Mouse (Mus musculus) kidney, adult 2 months (tissue): ENCODE measurements around the gene Stard3. TPM values are rescaled to one million over a fixed set of nuclear protein-coding genes. Genes with fewer than 3 reads are reported as not detected.

ENCODE experiments used
- DNase-seq: peaks from one replicate; pipeline ENCODE4 v3.0.0; 2021
- H3K27ac ChIP-seq: fragments of 200-500 bp; 2 replicates; pipeline ENCODE4 v1.5.1; 2012; ENCODE audit warnings: low read depth, low read length, control low read depth, inconsistent platforms; ENCODE audit not compliant: insufficient read depth
- H3K27me3 ChIP-seq: fragments of 200-500 bp; replicated peaks from 2 replicates; pipeline ENCODE4 v1.6.1; 2012; ENCODE audit warnings: mild to moderate bottlenecking, moderate library complexity, low read length, inconsistent platforms; ENCODE audit not compliant: control insufficient read depth, insufficient read depth
- H3K36me3 ChIP-seq: fragments of 200-500 bp; 2 replicates; pipeline ENCODE4 v1.6.1; 2012; ENCODE audit warnings: mild to moderate bottlenecking, moderate library complexity, low read length, inconsistent platforms; ENCODE audit not compliant: control insufficient read depth, insufficient read depth
- H3K4me1 ChIP-seq: fragments of 200-500 bp; 2 replicates; pipeline ENCODE4 v1.6.1; 2011; ENCODE audit warnings: low read length; ENCODE audit not compliant: control insufficient read depth, insufficient read depth
- H3K4me3 ChIP-seq: fragments of 200-500 bp; 2 replicates; pipeline ENCODE4 v1.5.1; 2011; ENCODE audit warnings: mild to moderate bottlenecking, low read depth, low read length, control low read depth; ENCODE audit not compliant: insufficient read depth
- CTCF ChIP-seq: fragments of 200-500 bp; conservative IDR thresholded peaks from 2 replicates; pipeline ENCODE4 v1.5.1; 2011; ENCODE audit warnings: low read depth, mild to moderate bottlenecking, control low read depth, low read length, moderate library complexity, mixed read lengths; ENCODE audit not compliant: insufficient read depth, insufficient read length
- POLR2A ChIP-seq: fragments of 200-500 bp; IDR thresholded peaks from one replicate; pipeline ENCODE4 v1.6.1; 2011; ENCODE audit warnings: low read depth, low read length, control low read depth
- WGBS: fragments of 180-500 bp; shearing (Covaris S2); methylation state at CpG from one replicate; pipeline ENCODE4 v1.1.7; 2018; 5-methylcytosine and 5-hydroxymethylcytosine counted together
- polyA plus RNA-seq: library from polyadenylated mRNA; depleted of rRNA; stranded (reverse); fragments of >200 nt; gene quantifications from 2 replicates; pipeline ENCODE4 v1.2.3, GENCODE M21; 2012

Gene Stard3
- polyA plus RNA-seq, 1 experiment, result 59.1 TPM

DNA sequence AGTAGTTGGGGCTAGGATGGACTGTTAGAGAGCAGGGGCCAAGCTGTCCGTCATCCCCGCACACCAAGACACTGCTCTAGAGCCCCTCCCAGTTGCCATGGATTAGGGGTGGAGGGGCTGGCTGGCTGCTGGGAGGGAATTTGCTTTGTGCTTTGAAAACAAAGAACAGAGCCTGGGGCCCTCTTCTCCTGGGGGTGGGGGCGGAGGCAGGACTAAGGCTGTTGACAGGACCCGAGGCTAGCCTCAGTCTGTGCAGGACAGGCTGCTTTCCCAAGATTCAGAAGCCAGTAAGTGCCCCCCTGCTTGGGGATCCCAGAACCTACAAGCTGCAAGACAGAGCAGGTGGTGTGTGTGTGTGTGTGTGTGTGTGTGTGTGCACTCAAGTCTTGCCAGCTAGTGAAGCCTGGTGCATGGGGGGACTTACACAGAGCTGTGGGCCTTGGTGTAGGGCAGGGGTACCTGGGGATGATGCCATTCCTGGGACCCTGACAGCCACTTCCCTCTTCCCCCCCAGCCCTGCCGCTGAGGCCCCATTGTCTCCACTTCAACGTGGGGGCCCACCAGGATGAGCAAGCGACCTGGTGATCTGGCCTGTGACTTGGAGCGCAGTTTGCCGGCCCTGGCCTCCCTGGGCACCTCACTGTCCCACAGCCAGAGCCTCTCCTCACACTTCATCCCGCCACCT lies 13.5 kb downstream of the Stard3 start:
- Histone ChIP-seq H3K4me3 (no peak overlapping the region), H3K36me3 (no peaks in the 10 kb centered on the region; the same call in 1 of the 2 replicates), H3K4me1 (peaks cover 4% of the 10 kb centered on the region), H3K27me3 (no peaks in the 10 kb centered on the region), H3K27ac (no peak overlapping the region)
- no peak for TF ChIP-seq CTCF
- TF ChIP-seq POLR2A, result no peak
- no peak for DNase-seq
- 69% methylated on average over 10 of the region's 10 CpGs for WGBS

DNA sequence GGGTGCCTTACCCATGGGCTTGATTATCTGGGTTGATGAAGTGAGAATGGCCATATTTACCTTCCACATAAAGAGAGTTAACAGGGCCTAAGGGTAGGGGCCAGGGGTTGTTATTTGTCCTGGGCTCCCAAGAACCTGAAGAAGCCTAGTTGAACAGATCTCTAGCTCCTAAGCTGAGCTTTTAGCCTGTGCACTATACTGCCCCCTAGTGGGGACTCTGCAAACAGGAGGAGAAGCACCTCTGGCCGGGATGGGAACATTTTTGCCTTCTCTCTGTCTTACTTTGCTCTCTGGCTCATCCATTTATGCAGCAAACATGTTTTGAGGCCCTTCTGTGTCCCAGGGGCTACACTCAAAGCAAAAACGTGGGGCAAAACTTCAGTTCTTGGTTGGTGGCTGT lies 14.2 kb downstream of the Stard3 start:
- WGBS, result 3% methylated on average over 2 of the region's 2 CpGs
- TF ChIP-seq CTCF, result peak; percentile 84
- no peak for TF ChIP-seq POLR2A
- peak; percentile 66 for DNase-seq

DNA sequence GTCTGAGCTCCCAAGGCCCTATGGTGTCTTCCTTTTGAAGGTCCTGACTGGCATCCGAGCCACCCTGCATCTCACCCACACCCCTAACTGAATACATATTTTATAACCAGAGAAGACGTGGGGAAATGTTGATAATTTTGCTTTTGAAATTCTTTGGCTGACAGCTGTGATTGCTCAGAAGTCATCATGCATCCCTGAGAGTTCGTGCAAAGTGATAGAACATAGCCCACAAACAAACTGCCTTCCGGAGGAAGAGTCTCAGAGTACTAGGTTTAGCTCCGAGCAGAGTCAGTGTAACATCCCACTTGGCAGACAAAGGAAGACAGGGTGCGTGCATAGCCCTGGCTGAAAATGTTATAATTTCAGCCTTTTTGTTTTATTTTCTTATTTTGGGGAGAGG lies 15.1 kb downstream of the Stard3 start:
- Histone ChIP-seq H3K4me1 (no peaks in the 10 kb centered on the region), H3K36me3 (no peaks in the 10 kb centered on the region; the same call in 1 of the 2 replicates), H3K27ac (no peak overlapping the region), H3K27me3 (no peaks in the 10 kb centered on the region), H3K4me3 (no peak overlapping the region)
- DNase-seq, result no peak
- 86% methylated on average over 6 of the region's 6 CpGs for WGBS
- TF ChIP-seq CTCF, result no peak
- no peak for TF ChIP-seq POLR2A

More for the DNA sequence above, 14.2 kb downstream of the Stard3 start:
- no peaks in the 10 kb centered on the region; the same call in 1 of the 2 replicates for H3K36me3 ChIP-seq
- no peak overlapping the region for H3K27ac ChIP-seq
- H3K4me3 ChIP-seq, result no peak overlapping the region
- no peaks in the 10 kb centered on the region for H3K27me3 ChIP-seq
- H3K4me1 ChIP-seq, result peaks cover 1% of the 10 kb centered on the region

DNA sequence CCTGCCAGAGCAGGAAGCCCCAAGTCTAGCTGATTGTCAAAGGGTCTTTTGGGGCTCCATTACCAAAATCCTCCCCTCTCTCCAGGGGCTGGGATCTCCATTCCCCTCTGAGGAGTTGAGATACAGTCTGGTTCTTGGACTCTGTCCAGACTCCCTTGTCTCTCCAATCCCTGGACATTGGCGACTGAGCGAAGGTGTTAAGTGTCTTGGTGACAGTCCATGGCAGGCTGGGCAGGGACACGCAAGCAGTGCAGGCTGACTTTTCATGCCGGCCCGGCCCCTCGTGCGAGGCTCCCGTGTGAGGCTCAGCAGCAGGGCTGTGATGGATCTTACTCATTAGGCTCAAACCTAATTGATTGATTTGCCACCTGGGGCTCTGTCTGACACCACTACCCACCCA lies 16.1 kb downstream of the Stard3 start:
- Histone ChIP-seq H3K4me3 (no peak overlapping the region), H3K27ac (no peak overlapping the region), H3K36me3 (no peaks in the 10 kb centered on the region; the same call in 1 of the 2 replicates), H3K27me3 (no peaks in the 10 kb centered on the region), H3K4me1 (no peaks in the 10 kb centered on the region)
- no peak for DNase-seq
- WGBS, result 82% methylated on average over 8 of the region's 8 CpGs
- no peak for TF ChIP-seq CTCF
- TF ChIP-seq POLR2A, result no peak

DNA sequence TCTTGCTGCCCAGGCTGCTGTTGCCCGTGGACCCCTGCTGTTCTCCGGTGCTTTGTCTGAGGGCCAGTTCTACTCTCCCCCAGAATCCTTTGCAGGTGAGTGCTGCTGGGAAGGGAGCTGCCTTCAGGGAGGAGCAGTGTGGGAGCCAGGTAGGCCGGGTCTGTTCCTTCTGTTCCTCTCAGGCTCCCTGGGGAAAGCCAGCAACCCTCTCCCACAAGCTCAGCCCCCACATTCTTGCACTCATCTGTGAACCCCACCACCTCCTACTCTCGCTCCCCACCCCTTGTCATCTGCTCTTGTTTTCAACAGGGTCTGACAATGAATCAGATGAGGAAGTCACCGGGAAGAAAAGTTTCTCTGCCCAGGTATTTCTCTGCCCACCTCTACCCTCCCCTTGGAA lies 18.6 kb downstream of the Stard3 start:
- no peak overlapping the region for H3K27ac ChIP-seq
- 79% methylated on average over 5 of the region's 5 CpGs for WGBS
- no peak for DNase-seq
- H3K4me3 ChIP-seq, result no peak overlapping the region
- no peak for TF ChIP-seq POLR2A
- TF ChIP-seq CTCF, result no peak
- no peaks in the 10 kb centered on the region for H3K27me3 ChIP-seq
- H3K36me3 ChIP-seq, result no peaks in the 10 kb centered on the region; the same call in 1 of the 2 replicates
- H3K4me1 ChIP-seq, result 0 out of 2 replicates have a peak, but pooled peaks cover 5% of the 10 kb centered on the region

DNA sequence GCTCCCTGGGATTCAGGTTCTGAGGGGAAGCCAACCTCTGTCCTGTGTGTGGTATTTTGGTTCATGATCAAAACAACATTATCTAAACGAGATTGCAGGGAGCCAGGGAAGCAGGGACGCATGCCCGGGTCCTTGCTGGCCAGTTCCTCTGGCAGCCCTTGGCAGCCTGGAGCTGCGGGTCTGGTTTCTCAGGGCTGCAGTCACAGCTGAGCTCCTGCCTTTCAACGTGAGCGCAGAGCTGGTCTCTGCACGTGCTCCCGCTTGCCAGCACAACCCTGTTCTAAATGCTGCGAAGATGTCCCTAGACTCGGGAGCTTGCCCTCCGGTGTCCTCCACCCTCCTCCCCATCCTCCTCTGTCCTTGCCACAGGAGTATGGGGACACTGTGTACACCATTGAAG lies 19.6 kb downstream of the Stard3 start:
- 71% methylated on average over 11 of the region's 11 CpGs for WGBS
- Histone ChIP-seq H3K4me1 (0 out of 2 replicates have a peak, but pooled peaks cover 5% of the 10 kb centered on the region), H3K4me3 (no peak overlapping the region), H3K27ac (no peak overlapping the region), H3K36me3 (no peaks in the 10 kb centered on the region; the same call in 1 of the 2 replicates), H3K27me3 (no peaks in the 10 kb centered on the region)
- TF ChIP-seq POLR2A, result no peak
- no peak for TF ChIP-seq CTCF
- no peak for DNase-seq

DNA sequence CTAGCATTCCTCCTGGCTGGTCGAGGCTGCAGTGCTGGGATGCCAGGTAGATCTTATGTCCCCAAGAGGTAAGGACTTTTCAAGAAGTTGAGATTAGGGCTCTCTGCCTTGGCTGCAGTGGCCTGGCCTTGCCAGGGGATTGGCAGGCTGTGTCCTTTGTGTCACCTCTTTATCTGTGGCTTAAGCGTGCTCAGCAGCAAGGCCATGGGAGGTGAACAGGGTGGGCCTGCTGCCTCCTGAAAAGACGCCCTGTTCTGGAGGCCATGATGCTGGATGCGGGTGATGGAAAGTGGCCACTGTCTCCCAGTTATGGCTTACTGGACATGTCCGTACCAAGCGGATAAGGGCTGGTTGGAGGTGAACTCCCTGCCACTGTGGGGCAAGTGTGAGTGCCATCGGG lies 21.2 kb downstream of the Stard3 start:
- no peak for DNase-seq
- no peak overlapping the region for H3K4me3 ChIP-seq
- H3K27me3 ChIP-seq, result no peaks in the 10 kb centered on the region
- 79% methylated on average over 7 of the region's 7 CpGs for WGBS
- TF ChIP-seq POLR2A (no peak), CTCF (no peak)
- H3K4me1 ChIP-seq, result 0 out of 2 replicates have a peak, but pooled peaks cover 5% of the 10 kb centered on the region
- H3K36me3 ChIP-seq, result no peaks in the 10 kb centered on the region; the same call in 1 of the 2 replicates
- H3K27ac ChIP-seq, result no peak overlapping the region
